Mouse (Mus musculus) bone marrow macrophage, adult 2 months (primary cell): Measurements from ENCODE around the gene 1700025C18Rik.

ENCODE experiments used
- CTCF ChIP-seq: IDR thresholded peaks from 2 replicates; pipeline ENCODE4 v1.5.1; 2012; ENCODE audit warnings: low read depth, mild to moderate bottlenecking, low read length, moderate library complexity
- POLR2A ChIP-seq: IDR thresholded peaks from 2 replicates; pipeline ENCODE4 v1.6.1; 2012; ENCODE audit warnings: mild to moderate bottlenecking, low read depth, low read length, borderline replicate concordance

GRCm38 (mm10) chr2:165068806-165069205 lies 21.7 kb downstream of the 1700025C18Rik start:
- no peak for TF ChIP-seq CTCF
- no peak for TF ChIP-seq POLR2A
